Mouse (Mus musculus) ES-E14 (cell line): ENCODE measurements at regions not wholly inside any gene's neighbourhood (a gene's known extent, or its start where the extent isn't known, plus 50 kb on each side); places are given as distances from the start of the nearest gene placed in this dataset.

Experiments used
- CHD2 ChIP-seq: IDR thresholded peaks from 2 replicates; pipeline ENCODE4 v1.6.1; 2014; ENCODE audit warnings: mild to moderate bottlenecking, low read depth, low read length, inconsistent platforms
- HCFC1 ChIP-seq: IDR thresholded peaks from 2 replicates; pipeline ENCODE4 v1.6.1; 2012; ENCODE audit warnings: low read length, inconsistent platforms, borderline replicate concordance; ENCODE audit not compliant: insufficient read depth
- MAFK ChIP-seq: IDR thresholded peaks from 2 replicates; pipeline ENCODE4 v1.6.1; 2014; ENCODE audit warnings: mild to moderate bottlenecking, low read depth, low read length, inconsistent platforms; ENCODE audit not compliant: insufficient read depth
- ZC3H11A ChIP-seq: IDR thresholded peaks from 2 replicates; pipeline ENCODE4 v1.6.1; 2012; ENCODE audit warnings: low read depth, mild to moderate bottlenecking, inconsistent platforms, low read length, borderline replicate concordance
- ZNF384 ChIP-seq: IDR thresholded peaks from 2 replicates; pipeline ENCODE4 v1.6.1; 2012; ENCODE audit warnings: low read depth, low read length, inconsistent platforms

DNA sequence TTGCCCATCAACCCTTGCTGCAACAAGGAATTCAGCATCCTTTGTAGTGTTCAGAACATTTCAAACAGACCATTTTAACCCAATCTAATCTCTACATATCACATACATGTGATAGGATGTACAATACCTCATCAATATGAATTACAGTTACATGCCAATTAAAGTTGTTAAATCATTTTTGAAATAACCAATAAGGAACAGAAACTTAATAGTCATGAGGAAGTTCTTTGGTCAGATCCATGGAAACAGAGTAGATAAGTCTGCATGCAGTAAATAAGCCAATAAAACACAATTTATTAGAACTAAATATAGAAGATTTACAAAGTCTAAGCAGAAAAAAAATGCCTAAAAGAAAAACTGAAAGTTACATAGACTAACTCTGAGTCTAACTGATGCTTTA lies 136.9 kb upstream of the Rap2b start:
- TF ChIP-seq HCFC1 = no peak
- no peak for TF ChIP-seq CHD2
- TF ChIP-seq ZNF384 = no peak
- TF ChIP-seq MAFK = no peak
- TF ChIP-seq ZC3H11A = no peak
